Mouse (Mus musculus) ES-Bruce4 (cell line): ENCODE data around the gene Gcn1l1. TPM values are rescaled to one million over a fixed set of nuclear protein-coding genes. Genes with fewer than 3 reads are reported as not detected.
A peak's percentile ranks its signal among the peaks of the same experiment; 100 is the strongest.

ENCODE experiments used
- H3K27ac ChIP-seq: 2 replicates; pipeline ENCODE4 v1.5.1; 2012; ENCODE audit warnings: low read length, inconsistent platforms; ENCODE audit not compliant: insufficient read depth
- H3K27me3 ChIP-seq: 2 replicates; pipeline ENCODE4 v1.6.1; 2012; ENCODE audit warnings: mild to moderate bottlenecking, low read length, inconsistent platforms; ENCODE audit not compliant: control insufficient read depth, poor library complexity, insufficient read depth, severe bottlenecking
- H3K36me3 ChIP-seq: 2 replicates; pipeline ENCODE4 v1.6.1; 2012; ENCODE audit warnings: inconsistent platforms, mild to moderate bottlenecking, low read length, moderate library complexity; ENCODE audit not compliant: control insufficient read depth, poor library complexity, insufficient read depth, severe bottlenecking
- H3K4me1 ChIP-seq: one replicate; pipeline ENCODE4 v1.8.1; 2011; ENCODE audit warnings: low read length; ENCODE audit not compliant: control insufficient read depth, insufficient read depth
- H3K4me3 ChIP-seq: 2 replicates; pipeline ENCODE4 v1.5.1; 2011; ENCODE audit warnings: low read depth, mild to moderate bottlenecking, low read length
- H3K9ac ChIP-seq: 2 replicates; pipeline ENCODE4 v1.6.1; 2012; ENCODE audit warnings: low read depth, mild to moderate bottlenecking, inconsistent platforms; ENCODE audit not compliant: poor library complexity, severe bottlenecking
- H3K9me3 ChIP-seq: replicated peaks from 2 replicates; pipeline ENCODE4 v1.6.1; 2012; ENCODE audit warnings: mild to moderate bottlenecking, low read length, inconsistent platforms; ENCODE audit not compliant: control insufficient read depth, poor library complexity, insufficient read depth, severe bottlenecking
- CTCF ChIP-seq: IDR thresholded peaks from one replicate; pipeline ENCODE4 v1.8.1; 2011; ENCODE audit warnings: low read depth, low read length
- EP300 ChIP-seq: IDR thresholded peaks from 2 replicates; pipeline ENCODE4 v1.6.1; 2011; ENCODE audit warnings: low read depth, low read length; ENCODE audit not compliant: insufficient read depth
- POLR2A ChIP-seq: IDR thresholded peaks from one replicate; pipeline ENCODE4 v1.8.1; 2011; ENCODE audit warnings: low read length; ENCODE audit not compliant: insufficient read depth
- polyA plus RNA-seq: library from polyadenylated mRNA; stranded (reverse); fragments of >200 nt; gene quantifications from 2 replicates; pipeline ENCODE4 v1.2.4, GENCODE M21; 2011; ENCODE audit warnings: low read depth; ENCODE audit not compliant: missing spikeins, insufficient read depth, insufficient read length

Gcn1l1 gene
- polyA plus RNA-seq, 1 experiment = 62.0 TPM

- TF ChIP-seq EP300 = no peak
- no peak for TF ChIP-seq CTCF
- no peak for TF ChIP-seq POLR2A
- H3K27ac ChIP-seq = no peak overlapping the region
Observed at GRCm38 (mm10) chr5:115547421-115547820, 17.6 kb upstream of the Gcn1l1 start.

GRCm38 (mm10) chr5:115548501-115549285 is 16.4 kb upstream of the Gcn1l1 start:
- no peak overlapping the region for H3K27ac ChIP-seq
- no peak for TF ChIP-seq EP300
- no peak for TF ChIP-seq POLR2A
- TF ChIP-seq CTCF = no peak
- H3K9me3 ChIP-seq = no peaks in the 10 kb centered on the region
- no peaks in the 10 kb centered on the region for H3K36me3 ChIP-seq
- H3K27me3 ChIP-seq = no peaks in the 10 kb centered on the region
- no peak overlapping the region for H3K9ac ChIP-seq
- H3K4me3 ChIP-seq = no peak overlapping the region
- H3K4me1 ChIP-seq = no peaks in the 10 kb centered on the region

More at GRCm38 (mm10) chr5:115547421-115547820, 17.6 kb upstream of the Gcn1l1 start:
- H3K9ac ChIP-seq = no peak overlapping the region
- H3K36me3 ChIP-seq = no peaks in the 10 kb centered on the region
- H3K27me3 ChIP-seq = no peaks in the 10 kb centered on the region
- H3K4me1 ChIP-seq = no peaks in the 10 kb centered on the region
- no peak overlapping the region for H3K4me3 ChIP-seq
- no peaks in the 10 kb centered on the region for H3K9me3 ChIP-seq

GRCm38 (mm10) chr5:115550482-115551005 is 14.5 kb upstream of the Gcn1l1 start:
- no peaks in the 10 kb centered on the region for H3K27me3 ChIP-seq
- no peak overlapping the region for H3K9ac ChIP-seq
- H3K4me3 ChIP-seq = no peak overlapping the region
- H3K4me1 ChIP-seq = no peaks in the 10 kb centered on the region
- no peaks in the 10 kb centered on the region for H3K9me3 ChIP-seq
- TF ChIP-seq EP300 (no peak), CTCF (no peak), POLR2A (no peak)
- no peak overlapping the region for H3K27ac ChIP-seq
- H3K36me3 ChIP-seq = peaks cover 2% of the 10 kb centered on the region; the same call in 1 of the 2 replicates

GRCm38 (mm10) chr5:115551386-115551785 is 13.7 kb upstream of the Gcn1l1 start:
- Histone ChIP-seq H3K36me3 (peaks cover 2% of the 10 kb centered on the region; the same call in 1 of the 2 replicates), H3K27me3 (no peaks in the 10 kb centered on the region), H3K4me1 (no peaks in the 10 kb centered on the region), H3K4me3 (no peak overlapping the region), H3K27ac (no peak overlapping the region), H3K9ac (no peak overlapping the region), H3K9me3 (no peaks in the 10 kb centered on the region)
- TF ChIP-seq EP300 (no peak), POLR2A (no peak), CTCF (no peak)

- Histone ChIP-seq H3K9me3 (no peaks in the 10 kb centered on the region), H3K4me1 (no peaks in the 10 kb centered on the region), H3K9ac (no peak overlapping the region), H3K27me3 (no peaks in the 10 kb centered on the region), H3K36me3 (peaks cover 2% of the 10 kb centered on the region; the same call in 1 of the 2 replicates), H3K27ac (no peak overlapping the region), H3K4me3 (no peak overlapping the region)
- no peak for TF ChIP-seq POLR2A
- no peak for TF ChIP-seq EP300
- TF ChIP-seq CTCF = no peak
Observed at GRCm38 (mm10) chr5:115551799-115552198, 13.3 kb upstream of the Gcn1l1 start.

DNA sequence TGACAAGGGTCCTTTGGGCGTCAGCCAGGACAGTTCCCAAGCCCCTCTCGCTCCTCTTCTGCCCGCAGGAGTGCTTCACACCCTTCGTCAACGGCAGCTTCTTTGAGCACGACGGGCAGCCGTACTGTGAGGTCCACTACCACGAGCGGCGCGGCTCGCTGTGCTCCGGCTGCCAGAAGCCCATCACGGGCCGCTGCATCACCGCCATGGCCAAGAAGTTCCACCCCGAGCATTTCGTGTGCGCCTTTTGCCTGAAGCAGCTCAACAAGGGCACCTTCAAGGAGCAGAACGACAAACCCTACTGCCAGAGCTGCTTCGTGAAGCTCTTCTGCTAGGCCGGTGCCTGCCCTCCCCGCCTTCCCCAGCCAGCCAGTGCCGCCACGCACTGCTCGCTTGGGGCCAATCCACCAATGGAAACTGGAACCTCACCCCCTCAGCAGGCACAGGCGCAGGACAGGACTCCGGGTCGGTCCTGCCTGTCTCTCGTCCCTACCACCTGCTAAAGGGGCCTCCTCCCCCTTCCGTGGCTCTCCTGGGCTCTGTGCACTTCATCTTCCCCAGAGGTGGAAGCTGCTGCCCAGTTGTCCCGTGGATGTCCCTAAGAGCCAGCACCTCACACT is 11.1 kb upstream of the Gcn1l1 start:
- Histone ChIP-seq H3K36me3 (peaks cover 2% of the 10 kb centered on the region; the same call in 1 of the 2 replicates), H3K27ac (no peak overlapping the region), H3K9me3 (no peaks in the 10 kb centered on the region), H3K9ac (peak overlapping the region; percentile 15), H3K4me3 (peak overlapping the region; percentile 37), H3K27me3 (no peaks in the 10 kb centered on the region), H3K4me1 (no peaks in the 10 kb centered on the region)
- TF ChIP-seq POLR2A (no peak), CTCF (no peak), EP300 (no peak)
